Mouse (Mus musculus) forebrain, embryonic 10.5 days (tissue): ENCODE measurements around the gene Mc1r. TPM values are rescaled to one million over a fixed set of nuclear protein-coding genes. Genes with fewer than 3 reads are reported as not detected.

Source experiments
- DNase-seq: peaks from one replicate; pipeline ENCODE4 v3.0.0-alpha.2; 2017; ENCODE audit warnings: low spot score; ENCODE audit errors: extremely low spot score
- H3K27ac ChIP-seq: fragments of 300-500 bp; sonication (generic); 2 replicates; pipeline ENCODE4 v1.5.1; 2016; ENCODE audit warnings: mild to moderate bottlenecking
- H3K27me3 ChIP-seq: fragments of 300-500 bp; sonication (generic); 2 replicates; pipeline ENCODE4 v1.6.1; 2016; ENCODE audit warnings: mild to moderate bottlenecking; ENCODE audit not compliant: poor library complexity, severe bottlenecking
- H3K36me3 ChIP-seq: fragments of 300-500 bp; sonication (generic); replicated peaks from 2 replicates; pipeline ENCODE4 v1.6.1; 2016; ENCODE audit warnings: mild to moderate bottlenecking, moderate library complexity
- H3K4me1 ChIP-seq: fragments of 300-500 bp; sonication (generic); 2 replicates; pipeline ENCODE4 v1.6.1; 2016
- H3K4me3 ChIP-seq: fragments of 300-500 bp; sonication (generic); 2 replicates; pipeline ENCODE4 v1.5.1; 2016; ENCODE audit warnings: mild to moderate bottlenecking, moderate library complexity
- H3K9me3 ChIP-seq: fragments of 300-500 bp; sonication (generic); 2 replicates; pipeline ENCODE4 v1.6.1; 2016; ENCODE audit warnings: mild to moderate bottlenecking, moderate library complexity
- WGBS: fragments of 180-500 bp; shearing (Covaris S2); methylation state at CpG from one replicate; pipeline ENCODE4 v1.1.7; 2016; 5-methylcytosine and 5-hydroxymethylcytosine counted together
- polyA plus RNA-seq: library from polyadenylated mRNA; unstranded; fragments of >200 nt; fragmentation: Nextera tagmentation; extraction: Ambion mirVana; gene quantifications from 2 replicates; pipeline ENCODE4 v1.2.1, GENCODE M21; 2016

Mc1r gene
- polyA plus RNA-seq, 1 experiment from 2014 or later = 0.06 TPM

DNA sequence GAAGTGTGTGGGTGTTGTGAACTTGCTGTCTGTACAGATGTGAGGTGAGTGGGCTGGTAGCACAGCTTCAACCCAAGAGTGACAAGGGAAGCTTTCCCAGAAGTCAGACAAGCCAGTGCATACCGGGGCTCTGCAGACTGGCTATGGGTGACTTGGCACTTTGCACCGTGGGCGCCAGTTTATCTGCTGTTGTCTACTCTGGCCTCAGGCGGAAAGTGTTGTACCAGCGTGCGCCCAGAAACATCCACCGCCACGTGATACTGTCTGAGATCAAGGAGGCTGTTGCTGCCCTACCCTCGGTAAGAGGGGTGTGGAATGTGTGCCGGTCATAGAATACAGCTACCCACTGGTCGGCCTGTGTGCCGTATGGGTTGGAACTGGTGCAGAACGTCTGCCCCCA lies 8.6 kb upstream of the Mc1r start:
- Histone ChIP-seq H3K4me1 (no peaks in the 10 kb centered on the region), H3K36me3 (peaks cover 100% of the 10 kb centered on the region), H3K27me3 (no peaks in the 10 kb centered on the region), H3K4me3 (no peak overlapping the region), H3K9me3 (no peaks in the 10 kb centered on the region), H3K27ac (no peak overlapping the region)
- DNase-seq = no peak
- 94% methylated on average over 13 of the region's 13 CpGs for WGBS

DNA sequence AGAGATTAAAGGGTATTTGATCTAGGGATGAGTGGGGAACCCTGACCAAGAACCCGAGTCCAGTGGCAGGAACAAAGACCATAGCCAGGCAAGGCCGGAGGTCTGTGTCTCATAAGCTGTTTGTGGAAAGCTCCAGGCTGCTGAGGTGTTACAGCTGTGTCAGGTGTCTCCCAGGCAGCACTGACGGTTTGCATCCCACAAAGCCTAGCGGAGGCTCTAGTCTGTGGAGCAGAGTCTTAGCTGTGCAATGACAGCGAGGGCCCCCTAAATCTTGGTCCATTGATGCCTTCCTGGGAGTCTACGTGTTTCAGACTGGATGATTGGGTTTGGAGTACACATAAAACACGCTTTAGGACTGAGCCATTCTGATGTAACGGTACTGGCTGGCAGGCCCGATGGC lies 5.0 kb upstream of the Mc1r start:
- no peaks in the 10 kb centered on the region for H3K27me3 ChIP-seq
- H3K4me3 ChIP-seq = no peak overlapping the region
- peaks cover 66% of the 10 kb centered on the region for H3K36me3 ChIP-seq
- no peak overlapping the region for H3K27ac ChIP-seq
- no peaks in the 10 kb centered on the region for H3K9me3 ChIP-seq
- peaks cover 17% of the 10 kb centered on the region for H3K4me1 ChIP-seq
- WGBS = 92% methylated on average over 9 of the region's 9 CpGs
- DNase-seq = no peak

DNA sequence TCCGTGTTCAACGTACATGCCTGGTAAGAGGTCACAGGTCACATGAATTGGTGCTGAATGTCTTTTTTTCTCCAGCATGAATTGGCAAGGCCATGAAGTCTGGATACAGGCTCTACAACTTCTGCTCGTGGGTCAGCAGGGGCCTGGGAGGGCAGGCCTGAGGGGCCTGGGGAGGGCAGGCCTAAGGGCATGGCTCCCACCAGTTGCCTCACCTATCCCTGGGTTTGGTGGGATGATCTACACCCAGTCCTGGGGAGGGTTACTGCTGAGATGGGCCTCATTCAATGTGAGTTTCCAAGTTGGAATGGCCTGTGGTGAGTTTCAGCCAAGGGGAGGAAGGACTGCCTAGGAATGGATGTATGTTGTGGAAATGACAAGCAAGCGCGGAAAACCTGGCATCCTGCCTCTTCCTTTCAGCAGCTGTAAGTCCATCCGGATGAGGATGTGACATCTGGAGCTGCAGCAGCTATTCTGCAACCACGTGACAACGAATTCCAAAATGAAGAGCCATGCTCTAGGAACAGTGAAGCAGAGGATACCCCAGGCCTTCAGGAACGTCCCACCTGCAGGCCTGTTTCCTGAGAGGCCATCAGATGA lies 4.1 kb upstream of the Mc1r start:
- H3K27me3 ChIP-seq = peaks cover 6% of the 10 kb centered on the region
- 94% methylated on average over 9 of the region's 9 CpGs for WGBS
- peaks cover 57% of the 10 kb centered on the region for H3K36me3 ChIP-seq
- no peak for DNase-seq
- no peaks in the 10 kb centered on the region for H3K9me3 ChIP-seq
- peaks cover 21% of the 10 kb centered on the region for H3K4me1 ChIP-seq
- H3K27ac ChIP-seq = no peak overlapping the region
- H3K4me3 ChIP-seq = no peak overlapping the region

DNA sequence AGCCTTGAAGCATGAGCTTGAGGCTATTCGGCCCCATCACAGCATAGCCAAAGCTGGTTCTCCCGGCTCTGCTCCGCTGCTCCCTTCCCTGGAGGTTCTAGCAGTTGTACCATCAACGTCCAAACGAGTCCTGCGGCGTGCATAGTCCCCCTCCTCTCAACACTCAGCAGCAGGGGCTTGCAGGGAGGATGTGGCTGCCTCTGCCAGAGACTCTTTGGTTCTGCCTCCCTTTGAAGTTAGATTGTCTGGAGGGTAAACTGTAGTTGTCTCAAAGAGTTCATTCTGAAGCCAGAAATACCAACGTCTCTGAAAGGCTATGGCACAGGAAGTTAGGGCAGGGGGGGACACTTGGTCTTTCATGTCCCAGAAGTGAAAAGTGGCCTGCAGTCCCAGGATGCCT lies 2.4 kb upstream of the Mc1r start:
- peaks cover 32% of the 10 kb centered on the region for H3K4me1 ChIP-seq

GRCm38 (mm10) chr8:123407612-123408011 lies 705 bp downstream of the Mc1r start:
- Histone ChIP-seq H3K36me3 (peaks cover 10% of the 10 kb centered on the region), H3K4me3 (no peak overlapping the region), H3K4me1 (peaks cover 63% of the 10 kb centered on the region), H3K9me3 (no peaks in the 10 kb centered on the region), H3K27me3 (peaks cover 51% of the 10 kb centered on the region), H3K27ac (no peak overlapping the region)
- 92% methylated on average over 13 of the region's 13 CpGs for WGBS
- DNase-seq = no peak

More for the DNA sequence above, 2.4 kb upstream of the Mc1r start:
- no peak for DNase-seq
- Histone ChIP-seq H3K9me3 (no peaks in the 10 kb centered on the region), H3K27ac (no peak overlapping the region), H3K27me3 (peaks cover 20% of the 10 kb centered on the region), H3K36me3 (peaks cover 41% of the 10 kb centered on the region), H3K4me3 (no peak overlapping the region)
- 44% methylated on average over 8 of the region's 8 CpGs for WGBS

DNA sequence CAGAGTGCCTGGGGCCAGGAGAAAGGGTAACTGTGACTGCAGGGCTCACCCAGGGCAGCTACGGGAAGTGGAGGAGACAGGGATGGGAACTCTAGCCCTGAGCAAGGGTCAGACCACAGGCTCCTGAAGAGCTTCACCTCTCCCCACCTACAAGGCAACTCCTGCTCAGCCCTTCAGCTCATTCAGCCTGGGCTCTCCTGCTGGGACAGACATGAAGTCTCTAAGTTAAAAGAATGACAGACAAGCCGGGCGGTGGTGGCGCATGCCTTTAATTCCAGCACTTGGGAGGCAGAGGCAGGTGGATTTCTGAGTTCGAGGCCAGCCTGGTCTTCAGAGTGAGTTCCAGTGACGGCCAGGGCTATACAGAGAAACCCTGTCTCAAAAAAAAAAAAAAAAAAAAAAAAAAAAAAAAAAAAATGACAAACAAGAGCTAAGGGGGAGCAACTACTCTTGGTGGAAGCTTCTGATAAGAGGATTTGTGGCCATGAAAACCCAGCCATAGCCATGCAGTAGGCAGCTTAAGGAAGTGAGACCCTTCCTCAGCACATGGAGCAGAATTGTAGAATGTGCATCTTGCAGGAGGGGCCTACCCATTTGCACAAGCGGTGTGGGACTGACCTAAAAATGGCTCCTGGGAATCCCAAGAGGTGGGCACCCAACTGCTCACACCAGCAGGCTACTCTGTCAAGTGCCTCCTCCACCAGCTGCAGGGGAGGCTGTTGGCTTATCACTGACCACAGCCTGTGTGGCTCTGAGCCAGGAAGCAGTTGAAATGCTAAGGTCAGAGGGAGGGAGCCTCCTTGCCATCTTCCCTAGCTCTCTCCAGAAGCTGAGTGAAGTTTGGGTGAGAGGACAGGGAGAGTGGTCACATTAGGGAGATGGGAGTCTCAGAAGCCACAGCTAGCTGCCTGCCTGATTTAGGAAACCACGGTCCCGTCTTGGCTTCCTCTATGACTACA lies 2.0 kb downstream of the Mc1r start:
- Histone ChIP-seq H3K4me1 (peaks cover 75% of the 10 kb centered on the region), H3K9me3 (no peaks in the 10 kb centered on the region), H3K36me3 (no peaks in the 10 kb centered on the region), H3K27me3 (peaks cover 64% of the 10 kb centered on the region), H3K27ac (peak overlapping the region; percentile 92), H3K4me3 (peak overlapping the region; percentile 75)
- no peak for DNase-seq
- WGBS = 82% methylated on average over 9 of the region's 9 CpGs

DNA sequence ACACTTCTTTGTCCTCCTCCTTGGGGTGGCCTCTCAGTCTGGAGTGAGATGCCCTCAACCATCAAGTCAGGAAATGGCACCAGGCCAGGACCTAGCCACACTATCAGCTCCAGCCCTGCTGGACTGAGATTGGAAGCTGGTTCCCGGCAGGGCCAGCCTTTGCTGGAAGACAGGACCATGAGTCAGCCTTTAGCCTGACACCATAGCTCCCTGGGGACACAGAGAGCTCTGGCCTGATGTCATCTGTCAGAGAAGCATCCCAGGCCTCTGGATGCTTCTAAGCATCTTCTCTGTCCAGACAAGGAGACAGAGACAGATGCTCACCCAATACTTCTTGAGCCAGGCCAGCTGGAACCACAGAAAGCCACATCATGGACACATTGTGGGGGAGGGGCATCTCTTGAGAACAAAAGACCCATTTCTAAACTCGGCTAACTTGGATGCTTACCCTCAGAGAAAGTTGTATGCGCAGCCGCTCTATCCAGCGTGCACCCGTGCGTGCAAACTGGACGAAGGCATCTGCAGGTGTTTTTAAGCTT lies 3.2 kb downstream of the Mc1r start:
- Histone ChIP-seq H3K4me1 (peaks cover 72% of the 10 kb centered on the region), H3K4me3 (peak overlapping the region; percentile 75), H3K36me3 (no peaks in the 10 kb centered on the region), H3K27ac (peak overlapping the region; percentile 92), H3K9me3 (no peaks in the 10 kb centered on the region), H3K27me3 (peaks cover 68% of the 10 kb centered on the region)
- no peak for DNase-seq
- 50% methylated on average over 8 of the region's 8 CpGs for WGBS

- WGBS = 3% methylated on average over 11 of the region's 11 CpGs
- no peak for DNase-seq
- Histone ChIP-seq H3K9me3 (no peaks in the 10 kb centered on the region), H3K36me3 (no peaks in the 10 kb centered on the region), H3K27me3 (peaks cover 68% of the 10 kb centered on the region), H3K4me3 (peak overlapping the region; percentile 75), H3K4me1 (peaks cover 72% of the 10 kb centered on the region), H3K27ac (peak overlapping the region; percentile 92)
These were observed 3.9 kb downstream of the Mc1r start for GRCm38 (mm10) chr8:123410788-123411187.

GRCm38 (mm10) chr8:123411246-123411645 lies 4.3 kb downstream of the Mc1r start, which contains the start of gene Tubb3:
Gene Tubb3 (plus strand): TSS chr8:123411424.
- peak; percentile 85 for DNase-seq
- Histone ChIP-seq H3K27me3 (peaks cover 68% of the 10 kb centered on the region), H3K4me1 (peaks cover 72% of the 10 kb centered on the region), H3K9me3 (no peaks in the 10 kb centered on the region), H3K4me3 (peak within 1 kb of the TSS; percentile 75), H3K36me3 (no peaks in the 10 kb centered on the region), H3K27ac (peak within 1 kb of the TSS; percentile 92)
- under 1% methylated on average over 29 of the region's 29 CpGs for WGBS

DNA sequence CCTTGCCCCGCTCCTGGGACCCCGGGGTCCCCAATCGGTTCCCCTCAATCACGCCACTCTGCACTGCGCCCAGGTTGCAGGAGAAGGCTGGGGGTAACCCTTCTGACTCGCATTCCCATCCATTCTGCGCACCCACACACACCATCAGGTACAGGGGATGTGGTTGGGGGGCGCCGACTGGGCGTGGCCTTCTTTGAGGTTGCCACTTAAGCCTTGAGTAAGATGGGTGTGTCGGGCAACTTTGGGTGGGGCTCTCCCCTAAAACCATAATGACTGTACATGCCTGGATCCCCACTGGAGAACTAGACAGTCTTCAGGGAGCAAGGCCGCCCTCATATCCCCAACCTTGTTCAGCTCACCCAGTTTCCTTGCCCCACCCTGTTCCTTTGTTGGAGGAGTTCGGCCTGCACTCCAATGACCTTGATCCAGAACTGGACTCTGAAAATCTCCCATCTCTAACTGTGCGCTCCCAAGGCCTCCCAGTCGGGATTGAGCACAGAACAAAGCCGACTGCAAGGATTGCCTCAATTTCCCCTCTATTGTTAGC lies 4.9 kb downstream of the Mc1r start:
- Histone ChIP-seq H3K36me3 (0 out of 2 replicates have a peak, but pooled peaks cover 1% of the 10 kb centered on the region), H3K4me3 (peak overlapping the region; percentile 75), H3K9me3 (no peaks in the 10 kb centered on the region), H3K27ac (peak overlapping the region; percentile 92), H3K27me3 (peaks cover 68% of the 10 kb centered on the region), H3K4me1 (peaks cover 72% of the 10 kb centered on the region)
- WGBS = 3% methylated on average over 16 of the region's 16 CpGs
- peak; percentile 31 for DNase-seq

DNA sequence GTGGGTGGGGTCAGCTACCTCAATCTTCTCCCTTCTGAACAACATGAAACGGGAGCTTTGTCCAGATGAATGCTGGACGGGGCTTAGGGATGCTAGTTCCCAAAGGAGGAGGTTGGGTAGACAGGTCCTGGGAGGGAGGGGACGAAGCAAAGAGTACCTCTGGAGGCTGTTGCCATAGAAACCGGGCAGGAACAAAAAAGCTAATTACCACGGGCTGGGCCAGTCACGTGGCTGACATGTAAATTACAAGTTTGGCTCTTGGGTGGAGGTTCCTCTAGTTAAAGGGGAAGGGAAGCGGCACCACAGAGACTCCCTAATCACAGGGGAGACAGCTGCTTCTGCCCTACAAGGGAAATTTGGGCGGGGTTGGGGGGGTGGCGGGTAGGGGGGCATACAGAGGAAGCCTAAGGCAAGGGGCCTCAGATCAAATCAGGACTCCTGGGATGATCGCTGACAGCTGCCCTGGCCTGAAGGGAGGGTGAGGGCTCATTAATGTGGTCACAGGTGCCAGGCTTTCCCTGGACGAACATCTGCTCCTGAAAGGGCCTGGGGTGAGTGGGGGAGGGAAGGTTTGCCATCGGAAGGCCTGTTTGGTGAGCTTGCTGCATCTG lies 5.8 kb downstream of the Mc1r start:
- DNase-seq = peak; percentile 82
- peak overlapping the region; percentile 92 for H3K27ac ChIP-seq
- peaks cover 64% of the 10 kb centered on the region for H3K27me3 ChIP-seq
- under 1% methylated on average over 12 of the region's 12 CpGs for WGBS
- H3K4me3 ChIP-seq = peak overlapping the region; percentile 75
- peaks cover 68% of the 10 kb centered on the region for H3K4me1 ChIP-seq
- H3K9me3 ChIP-seq = no peaks in the 10 kb centered on the region
- H3K36me3 ChIP-seq = peaks cover 8% of the 10 kb centered on the region

GRCm38 (mm10) chr8:123414255-123414654 lies 7.3 kb downstream of the Mc1r start:
- Histone ChIP-seq H3K36me3 (peaks cover 24% of the 10 kb centered on the region), H3K27me3 (peaks cover 51% of the 10 kb centered on the region), H3K4me3 (peak overlapping the region; percentile 75), H3K9me3 (no peaks in the 10 kb centered on the region), H3K4me1 (peaks cover 60% of the 10 kb centered on the region), H3K27ac (peak overlapping the region; percentile 92; the same call in 1 of the 2 replicates)
- 18% methylated on average over 9 of the region's 9 CpGs for WGBS
- no peak for DNase-seq
